Mouse (Mus musculus): ENCODE results near the gene Snx18.
A peak's percentile ranks its signal among the peaks of the same experiment; 100 is the strongest.

Snx18 gene

GRCm38 (mm10) chr13:113566951-113567350, 51.4 kb downstream of the Snx18 start:
- no peak for DNase-seq (ENCODE audit: low read depth, low spot score)

- DNase-seq (ENCODE audit: low read depth, low spot score), result no peak
These were observed 52.0 kb downstream of the Snx18 start for GRCm38 (mm10) chr13:113566411-113566810.

- DNase-seq (ENCODE audit: low read depth, low spot score), result no peak
These were observed 58.7 kb downstream of the Snx18 start for GRCm38 (mm10) chr13:113559646-113560045.

GRCm38 (mm10) chr13:113556538-113556937, 61.8 kb downstream of the Snx18 start:
- DNase-seq (ENCODE audit: low read depth, low spot score), result peak; percentile 58

- no peak for DNase-seq (ENCODE audit: low read depth, low spot score)
These were observed 63.1 kb downstream of the Snx18 start for GRCm38 (mm10) chr13:113555226-113555625.

GRCm38 (mm10) chr13:113553603-113554230, 64.6 kb downstream of the Snx18 start:
- DNase-seq (ENCODE audit: low read depth, low spot score), result peak; percentile 65

- no peak for DNase-seq (ENCODE audit: low read depth, low spot score)
These were observed 66.0 kb downstream of the Snx18 start for GRCm38 (mm10) chr13:113552341-113552740.

GRCm38 (mm10) chr13:113550866-113551565, 67.3 kb downstream of the Snx18 start:
- no peak for DNase-seq (ENCODE audit: low read depth, low spot score)

GRCm38 (mm10) chr13:113549021-113549420, 69.3 kb downstream of the Snx18 start:
- no peak for DNase-seq (ENCODE audit: low read depth, low spot score)

GRCm38 (mm10) chr13:113547807-113548426, 70.4 kb downstream of the Snx18 start:
- DNase-seq (ENCODE audit: low read depth, low spot score), result no peak

- DNase-seq (ENCODE audit: low read depth, low spot score), result no peak
These were observed 76.0 kb downstream of the Snx18 start for GRCm38 (mm10) chr13:113542374-113542773.

Measured in ZHBTc4 (cell line).